Mouse (Mus musculus): ENCODE measurements around the gene Abhd12. TPM values are rescaled to one million over a fixed set of nuclear protein-coding genes. Genes with fewer than 3 reads are reported as not detected.
A peak's percentile ranks its signal among the peaks of the same experiment; 100 is the strongest.

Abhd12 gene
- total RNA-seq, 2 experiments from 2014 or later, result 72.8 to 74.0 TPM

DNA sequence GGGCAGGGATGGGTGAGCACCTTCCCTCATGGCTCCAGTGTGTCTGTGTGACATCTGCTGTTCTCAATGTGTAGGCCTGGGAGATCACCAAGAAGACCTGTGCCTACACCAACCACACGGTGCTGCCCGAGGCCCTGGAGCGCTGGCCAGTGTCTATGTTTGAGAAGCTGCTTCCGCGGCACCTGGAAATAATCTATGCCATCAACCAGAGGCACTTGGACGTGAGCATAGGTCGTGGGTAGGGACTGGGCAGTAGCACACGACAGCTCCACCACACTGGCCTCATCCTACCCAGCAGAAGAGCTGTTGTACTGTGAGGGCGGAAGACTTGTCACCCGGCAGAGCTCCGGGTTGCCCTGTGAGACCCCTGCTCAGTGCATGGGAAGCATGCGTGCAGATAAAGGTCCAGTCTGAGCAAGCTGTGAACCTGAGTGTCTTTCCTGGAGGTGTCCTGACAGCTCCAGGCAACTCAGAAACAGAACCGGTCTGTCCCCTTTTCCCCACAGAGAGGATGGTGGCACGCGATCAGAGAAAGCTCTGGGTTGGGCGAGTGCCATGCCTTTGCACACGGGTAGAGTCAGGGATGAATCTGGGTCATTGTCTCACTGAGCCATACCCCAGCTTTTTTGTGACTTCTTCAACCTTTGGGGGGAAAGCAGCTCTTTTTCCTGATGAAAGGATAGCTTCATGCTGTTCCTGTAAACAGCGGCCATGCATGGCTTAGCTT, 87.7 kb downstream of the Abhd12 start:
- DNase-seq (ENCODE audit: low spot score in 2 of 2), result no peak

DNA sequence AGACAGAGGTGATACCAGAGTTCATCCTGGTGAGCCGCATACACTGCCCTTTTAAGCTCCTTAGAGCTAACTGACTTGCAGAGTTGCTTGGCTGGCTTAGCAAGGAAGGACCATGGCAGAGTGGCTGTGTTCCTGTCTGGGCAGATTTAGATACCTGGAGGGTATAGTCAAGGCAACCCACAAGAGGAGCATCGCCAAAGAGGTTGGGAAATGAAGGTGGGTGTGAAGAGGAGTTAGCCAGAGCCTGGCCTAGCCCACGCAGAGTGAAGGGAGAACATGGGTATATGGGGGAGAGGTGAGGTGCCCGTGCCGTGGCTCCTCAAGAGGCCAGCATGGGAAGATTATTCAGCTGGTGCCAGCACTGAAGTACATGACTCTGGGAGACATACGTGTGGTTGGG, 91.7 kb downstream of the Abhd12 start:
- no peak for DNase-seq (ENCODE audit: low spot score in 2 of 2)

DNA sequence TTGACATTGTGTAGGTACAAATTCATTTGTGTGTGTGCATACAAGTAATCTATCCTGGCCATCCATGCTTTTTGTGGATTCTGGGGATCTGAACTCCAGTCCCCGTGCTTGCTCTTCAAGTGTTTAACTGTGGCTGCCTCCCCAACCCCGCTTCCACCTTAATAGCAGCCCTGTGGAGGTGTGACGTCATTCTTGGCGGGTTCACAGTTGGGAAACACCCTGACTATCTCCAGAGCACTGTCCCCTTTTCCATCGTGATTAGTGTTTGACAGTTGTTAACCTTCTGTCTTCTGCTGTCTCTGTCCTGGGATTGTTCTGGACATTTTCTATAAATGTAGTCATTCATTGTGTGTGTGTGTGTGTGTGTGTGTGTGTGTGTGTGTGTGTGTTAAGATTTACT, 93.9 kb downstream of the Abhd12 start:
- no peak for DNase-seq (ENCODE audit: low spot score in 2 of 2)

DNA sequence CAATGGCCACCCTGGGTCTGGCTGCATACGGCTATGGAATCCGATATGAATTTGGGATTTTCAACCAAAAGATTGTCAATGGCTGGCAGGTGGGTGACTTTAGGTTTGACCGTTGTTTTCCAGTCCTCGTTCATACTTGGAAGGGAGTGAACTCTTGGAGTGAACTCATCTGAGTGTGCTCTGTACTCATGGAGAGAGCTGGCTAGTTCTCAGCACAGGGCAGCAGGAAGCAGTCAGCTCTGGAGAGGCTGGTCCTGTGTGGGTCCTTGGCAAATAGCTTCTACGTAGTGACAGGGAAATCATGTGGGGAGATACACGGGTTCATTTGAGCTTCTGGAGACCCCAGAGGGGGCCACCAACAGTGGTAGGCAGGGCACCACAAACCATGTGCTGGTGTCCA, 95.7 kb downstream of the Abhd12 start:
- no peak for DNase-seq (ENCODE audit: low spot score in 2 of 2)

DNA sequence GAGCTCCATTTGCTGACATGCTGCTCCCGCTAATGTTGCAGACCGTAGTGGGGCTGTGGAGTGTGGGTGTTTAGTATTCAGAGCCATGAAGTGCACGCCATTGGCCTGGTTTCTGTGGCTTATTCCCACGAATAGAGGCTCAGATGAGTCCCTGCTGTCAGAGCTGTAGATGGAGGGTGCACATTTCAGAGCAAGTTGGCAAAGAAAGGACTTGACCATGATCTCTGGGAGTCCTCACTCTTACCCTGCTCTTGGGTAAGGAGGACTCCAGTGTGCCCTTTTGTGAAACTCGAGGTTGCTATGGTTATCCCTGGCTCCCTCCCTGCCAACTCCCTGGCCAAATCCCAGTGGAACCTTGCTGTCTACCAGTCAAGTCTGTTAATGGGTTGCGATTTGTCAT, 96.2 kb downstream of the Abhd12 start:
- peak in 1 of 2 experiments; percentile 15 for DNase-seq (ENCODE audit: low spot score in 2 of 2)

DNA sequence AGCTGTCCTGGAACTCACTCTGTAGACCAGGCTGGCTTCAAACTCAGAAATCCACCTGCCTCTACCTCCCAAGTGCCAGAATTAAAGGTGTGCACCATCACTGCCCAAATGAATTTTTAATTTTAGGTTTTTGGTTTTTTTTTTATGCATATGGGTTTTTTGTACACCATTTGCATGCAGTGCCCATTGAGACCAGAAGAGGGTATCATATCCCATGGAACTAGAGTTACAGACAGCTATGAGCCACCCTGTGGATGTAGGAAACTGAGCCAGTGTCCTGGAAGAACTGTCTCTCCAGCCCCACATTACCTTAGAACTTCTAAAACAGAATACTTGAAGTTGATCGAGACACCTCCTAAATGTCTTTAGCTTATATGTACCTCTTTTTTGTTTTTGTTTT, 101.5 kb downstream of the Abhd12 start:
- DNase-seq (ENCODE audit: low spot score in 2 of 2), result no peak

DNA sequence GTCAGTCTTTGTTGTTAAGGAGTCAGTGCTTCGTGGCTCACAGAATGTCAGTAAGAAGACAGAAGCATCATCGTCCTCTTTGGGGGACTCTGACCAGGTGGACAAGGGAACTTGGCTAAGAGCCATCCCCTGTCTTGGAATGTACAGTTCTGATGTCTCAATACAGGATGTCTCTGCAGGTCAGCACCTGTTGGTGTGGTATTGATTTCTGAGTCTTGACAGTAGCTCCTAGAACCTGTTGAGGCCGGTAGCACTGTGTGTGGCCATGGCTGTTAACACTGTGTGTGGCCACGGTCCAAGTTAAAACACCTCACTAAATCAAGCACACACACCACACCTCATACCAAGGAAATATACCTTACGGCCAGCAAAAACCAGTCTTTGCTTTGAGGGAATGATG, 103.9 kb downstream of the Abhd12 start:
- no peak for DNase-seq (ENCODE audit: low spot score in 2 of 2)

DNA sequence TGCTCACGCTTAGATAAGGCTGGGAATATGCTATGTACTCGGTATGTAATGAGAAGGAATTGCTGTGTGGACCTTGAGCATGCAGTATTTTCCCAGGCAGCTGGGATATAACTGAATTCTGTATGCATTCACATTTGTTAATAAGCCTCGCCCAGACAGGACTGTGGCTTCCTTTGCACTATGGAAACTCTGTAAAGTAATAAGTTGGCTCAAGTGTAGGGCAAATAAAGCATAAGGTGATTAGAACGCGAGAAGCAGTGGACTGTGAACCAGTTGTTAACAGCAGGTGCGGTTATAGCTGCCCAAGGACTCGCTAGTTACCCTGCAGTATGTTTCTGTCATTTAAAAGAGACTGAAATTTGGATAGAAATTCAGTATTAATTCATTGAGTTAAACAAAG, 106.5 kb downstream of the Abhd12 start:
- no peak for DNase-seq (ENCODE audit: low spot score in 2 of 2)

DNA sequence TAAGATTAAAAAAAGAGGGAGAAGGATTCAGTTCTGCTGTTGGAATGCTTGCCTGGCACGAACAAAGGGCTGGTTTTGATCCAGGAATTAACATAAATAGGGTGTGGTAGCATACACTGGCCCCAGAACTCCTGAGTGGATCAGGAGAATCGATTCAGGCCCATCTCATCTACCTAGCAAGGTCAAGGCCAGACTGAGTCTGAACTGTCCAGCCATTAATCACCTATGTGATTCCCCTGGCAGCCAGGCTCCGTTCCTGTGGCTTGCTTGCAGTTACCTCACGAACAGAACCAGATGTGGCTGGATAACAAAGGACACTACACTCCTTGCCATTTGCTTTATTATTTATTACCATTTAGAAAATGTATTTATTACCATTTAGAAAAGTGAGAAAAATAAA, 111.2 kb downstream of the Abhd12 start:
- DNase-seq (ENCODE audit: low spot score in 2 of 2), result no peak

DNA sequence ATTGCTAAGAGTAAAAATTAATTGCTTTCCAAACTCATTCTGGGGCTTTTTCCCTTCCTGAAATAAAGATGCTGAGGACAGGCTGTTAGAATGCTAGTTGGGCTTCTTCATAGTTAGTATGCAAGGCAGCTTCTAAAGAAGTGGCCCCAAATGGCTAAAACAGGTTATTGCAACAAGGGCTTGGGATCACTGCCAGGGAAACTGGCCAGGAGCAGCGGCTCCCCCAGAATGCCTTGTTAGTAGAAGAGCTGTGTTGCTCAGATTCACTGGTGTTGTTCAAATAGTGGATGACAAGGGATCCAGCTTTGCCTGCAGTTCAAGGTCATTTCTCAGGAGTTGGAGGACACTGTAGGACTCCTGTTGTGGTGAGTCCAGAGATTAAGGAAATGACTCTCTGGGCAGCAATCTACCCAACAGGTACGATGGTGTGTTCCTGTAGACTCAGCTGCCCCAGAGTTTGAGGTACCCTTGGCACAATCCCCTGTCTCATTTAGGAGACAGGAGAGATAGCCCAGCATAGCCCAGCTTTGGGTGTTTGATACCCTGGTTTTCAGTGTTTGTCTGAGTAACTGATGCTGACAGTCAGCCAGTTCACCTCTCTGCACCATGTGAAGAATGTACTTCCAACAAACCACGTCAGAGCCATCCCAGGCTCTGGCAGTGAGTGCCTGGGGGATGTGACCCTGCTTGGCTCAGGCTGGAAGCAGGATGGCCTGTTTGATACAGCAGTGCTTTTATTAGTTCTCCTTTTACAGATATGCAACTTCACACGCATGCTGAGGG, 115.6 kb downstream of the Abhd12 start:
- DNase-seq (ENCODE audit: low spot score in 2 of 2), result peak; percentile 51 to 69

DNA sequence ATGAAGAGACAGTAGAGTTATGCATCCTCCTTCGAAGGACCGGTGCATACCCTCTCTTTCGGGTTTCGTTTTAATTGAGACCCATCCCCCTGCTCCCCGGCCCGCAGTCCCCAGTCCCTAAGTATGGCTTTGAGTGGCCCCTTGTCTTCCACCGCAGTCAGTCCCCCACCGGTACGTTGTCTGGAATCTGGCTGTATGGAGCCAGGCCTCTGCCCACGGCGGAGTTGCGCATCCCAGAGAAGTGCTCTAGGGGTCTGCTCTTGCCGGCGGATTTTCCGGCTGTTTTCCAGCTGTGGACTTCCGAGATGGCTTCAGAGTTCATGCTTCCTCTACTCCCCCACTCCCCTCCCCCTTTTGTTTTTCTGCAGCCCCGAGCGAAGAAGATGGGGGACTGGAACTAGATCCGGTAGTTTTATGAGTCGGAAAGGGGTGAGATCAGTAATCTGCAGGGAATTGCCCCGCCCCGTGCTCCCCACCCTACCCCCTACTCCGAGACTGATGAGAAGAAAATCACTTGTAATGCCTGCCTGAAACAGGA, 117.2 kb downstream of the Abhd12 start:
- DNase-seq (ENCODE audit: low spot score in 2 of 2), result no peak

DNA sequence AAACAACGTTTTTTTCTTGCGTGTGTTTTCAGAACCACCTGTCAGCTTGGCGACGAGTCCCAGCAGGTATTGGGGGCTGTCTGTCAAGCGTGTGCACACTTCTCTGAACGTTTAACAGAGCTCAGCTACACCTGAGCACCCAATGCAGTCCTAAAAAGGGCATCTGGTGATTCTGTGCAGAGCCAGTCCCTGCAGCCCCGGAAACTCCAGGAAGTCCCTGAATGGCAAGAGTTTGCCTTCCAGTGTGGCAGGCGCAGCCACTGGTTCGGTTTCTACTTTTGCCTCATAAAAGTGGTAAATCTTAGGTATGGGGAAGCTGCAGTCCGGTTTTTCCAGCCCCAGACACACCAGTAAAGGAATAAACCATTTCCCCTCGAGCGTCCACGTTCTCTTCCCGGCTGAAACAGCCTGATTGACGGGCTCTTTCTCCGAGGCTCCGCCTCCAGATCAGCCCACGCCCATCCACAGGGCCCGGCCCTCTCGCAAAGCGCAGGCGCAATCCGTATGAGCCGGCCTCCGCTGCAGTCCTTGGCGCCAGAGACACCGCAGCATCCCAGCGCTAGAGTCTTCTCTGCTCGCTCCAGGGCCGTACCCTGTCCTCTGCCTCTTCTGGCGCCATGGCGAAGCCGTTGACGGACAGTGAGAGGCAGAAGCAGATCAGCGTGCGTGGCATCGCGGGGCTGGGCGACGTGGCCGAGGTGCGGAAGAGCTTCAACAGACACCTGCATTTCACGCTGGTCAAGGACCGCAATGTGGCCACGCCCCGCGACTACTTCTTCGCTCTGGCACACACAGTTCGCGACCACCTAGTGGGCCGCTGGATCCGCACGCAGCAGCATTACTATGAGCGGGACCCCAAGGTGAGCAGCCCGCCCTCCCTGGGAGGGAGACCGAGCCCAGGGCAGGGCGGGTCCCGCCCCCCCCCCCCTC, 118.0 kb downstream of the Abhd12 start, which contains the start of gene Pygb:
Gene Pygb, plus strand, starts transcription at position 485 of the 930 bp plus-strand sequence.
- peak; percentile 79 to 80 for DNase-seq (ENCODE audit: low spot score in 2 of 2)

DNA sequence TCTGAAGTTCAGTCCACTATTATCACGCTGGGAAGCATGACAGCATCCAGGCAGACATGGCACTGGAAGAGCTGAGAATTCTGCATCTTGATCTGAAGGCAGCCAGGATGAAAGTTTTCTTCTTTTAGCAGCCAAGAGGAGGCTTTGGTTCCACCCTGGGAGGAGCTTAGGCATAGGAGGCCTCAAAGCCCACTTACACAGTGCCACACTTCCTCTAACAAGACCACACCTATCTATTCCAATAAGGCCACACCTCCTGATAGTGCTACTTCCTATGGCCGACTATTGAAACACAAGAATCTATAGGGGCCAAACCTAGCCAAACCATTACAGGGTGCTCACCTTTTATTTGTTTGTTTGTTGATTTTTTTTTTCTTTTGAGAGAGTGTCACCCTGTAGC, 121.7 kb downstream of the Abhd12 start:
- no peak for DNase-seq (ENCODE audit: low spot score in 2 of 2)

Other genes starting within 250 kb of the Abhd12 start
- gene Acss1, start 236.2 kb downstream of the Abhd12 start, total RNA-seq (2021), result 10 to 100 TPM; 30.4 to 78.4 TPM
- gene Vsx1, start 215.4 kb downstream of the Abhd12 start, total RNA-seq (2021), result not detected
- 10 to 100 TPM; 10.2 to 11.5 TPM for gene Entpd6, start 155.7 kb downstream of the Abhd12 start, total RNA-seq (2021)
- 10 to 100 TPM; 41.3 to 50.3 TPM for gene Pygb, start 118.0 kb downstream of the Abhd12 start, total RNA-seq (2021)
- 1 to 10 TPM; 1.2 to 1.7 TPM for gene Gins1, start 659 bp upstream of the Abhd12 start, total RNA-seq (2021)
- gene Ninl, start 134.6 kb upstream of the Abhd12 start, total RNA-seq (2021), result 10 to 100 TPM in 1 of 2 experiments, 1 to 10 TPM in 1; 8.1 to 32.8 TPM
- 1 to 10 TPM; 7.8 to 9.2 TPM for gene Nanp, start 134.7 kb upstream of the Abhd12 start, total RNA-seq (2021)
- gene Gm14151, start 187.6 kb upstream of the Abhd12 start, total RNA-seq (2021), result not detected
- not detected for gene Gm14147, start 193.5 kb upstream of the Abhd12 start, total RNA-seq (2021)

Data from adrenal gland, adult 18-20 months (tissue).